ENCODE assay signal across 9 mouse cellular contexts in the genomic region with DNA sequence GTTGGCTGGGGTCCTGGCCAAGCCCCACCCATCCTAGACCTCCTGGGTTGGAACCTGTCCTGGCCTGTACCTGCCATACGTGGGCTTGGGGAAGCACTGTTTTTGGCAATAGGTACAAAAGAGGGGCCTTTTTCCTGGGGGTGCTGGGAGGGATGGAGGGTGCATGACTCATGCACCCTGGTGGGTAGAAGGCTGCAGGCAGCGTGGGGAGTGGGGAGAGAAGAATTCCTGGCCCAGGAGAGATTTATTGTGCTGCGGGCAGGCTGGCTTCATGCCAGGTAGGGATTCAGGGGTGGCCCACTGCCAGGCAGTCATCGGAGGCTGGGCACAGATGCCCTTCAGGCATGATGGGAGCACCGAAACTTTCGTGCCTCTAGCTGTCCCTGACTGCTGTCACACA. TPM values are rescaled to one million over a fixed set of nuclear protein-coding genes. Genes with fewer than 3 reads are reported as not detected.
A peak's percentile ranks its signal among the peaks of the same experiment; 100 is the strongest.
DNase-seq lines count a peak whose midpoint lies in the region; ATAC-seq lines count a peak whose summit lies in the region.
"Had no signal": no experiment of that assay in that cellular context is flagged by ENCODE, and none has a peak within 500 bp of the region (broad histone marks: within the 10 kb centered on the region; RNA-seq: fewer than 3 reads in every experiment).

No protein-coding gene starts in this region.

- H3K9me3 ChIP-seq in limb, embryonic 13.5 days = no peaks in the 10 kb centered on the region
- H3K9me3 ChIP-seq in limb, embryonic 10.5 days (replicated peaks) = no peaks in the 10 kb centered on the region
- H3K9me3 ChIP-seq in intestine, embryonic 15.5 days = no peaks in the 10 kb centered on the region

- peaks cover 15% of the 10 kb centered on the region for H3K4me1 ChIP-seq in limb, embryonic 13.5 days
- 0 out of 2 replicates have a peak, but pooled peaks cover 9% of the 10 kb centered on the region for H3K4me1 ChIP-seq in limb, embryonic 10.5 days
- peaks cover 15% of the 10 kb centered on the region for H3K4me1 ChIP-seq in intestine, embryonic 15.5 days (replicated peaks)

- 0 out of 2 replicates have a peak overlapping the region, but pooled peaks have one; percentile 7 for H3K4me2 ChIP-seq in limb, embryonic 13.5 days (replicated peaks)
- no peak overlapping the region for H3K4me2 ChIP-seq in intestine, embryonic 15.5 days (replicated peaks)

- ATAC-seq in limb, embryonic 13.5 days (ENCODE audit: low FRiP score, low read depth) = no peak
- peak; percentile 64 for ATAC-seq in intestine, embryonic 15.5 days

- no peaks in the 10 kb centered on the region for H3K36me3 ChIP-seq in limb, embryonic 13.5 days
- H3K36me3 ChIP-seq in limb, embryonic 10.5 days = no peaks in the 10 kb centered on the region
- H3K36me3 ChIP-seq in intestine, embryonic 15.5 days = no peaks in the 10 kb centered on the region

- H3K27ac ChIP-seq in limb, embryonic 13.5 days = no peak overlapping the region
- no peak overlapping the region for H3K27ac ChIP-seq in limb, embryonic 10.5 days
- H3K27ac ChIP-seq in intestine, embryonic 15.5 days = 0 out of 2 replicates have a peak overlapping the region, but pooled peaks have one; percentile 2

- H3K27me3 ChIP-seq in limb, embryonic 13.5 days = no peaks in the 10 kb centered on the region
- no peaks in the 10 kb centered on the region for H3K27me3 ChIP-seq in limb, embryonic 10.5 days (ENCODE audit: low read depth, poor library complexity, severe bottlenecking)
- no peaks in the 10 kb centered on the region for H3K27me3 ChIP-seq in intestine, embryonic 15.5 days (replicated peaks)

- WGBS in limb, embryonic 13.5 days = 34% methylated on average over 6 of the region's 6 CpGs
- 76% methylated on average over 6 of the region's 6 CpGs for WGBS in limb, embryonic 10.5 days
- WGBS in intestine, embryonic 15.5 days = 40% methylated on average over 6 of the region's 6 CpGs

- peak overlapping the region; percentile 43; the same call in 1 of the 2 replicates for H3K9ac ChIP-seq in limb, embryonic 13.5 days
- no peak overlapping the region for H3K9ac ChIP-seq in intestine, embryonic 15.5 days

- no peak for DNase-seq in limb, embryonic 10.5 days (ENCODE audit: low spot score)
- DNase-seq in MN1 (ENCODE audit: low spot score) = peak; percentile 85
- DNase-seq in adrenal gland, postnatal 10 days = peak; percentile 85
- DNase-seq in layer of hippocampus, adult 9-11 months = no peak
- DNase-seq in frontal cortex, postnatal 14 days (ENCODE audit: low spot score in 2 of 2) = no peak

- H3K4me3 ChIP-seq in limb, embryonic 13.5 days = no peak overlapping the region
- no peak overlapping the region for H3K4me3 ChIP-seq in limb, embryonic 10.5 days
- no peak overlapping the region for H3K4me3 ChIP-seq in intestine, embryonic 15.5 days (replicated peaks)

RNA-seq across cellular contexts. Expression of gene 1700013G24Rik, which starts 4.9 kb away (rescaled TPM):
- 0.18 TPM in 1 of 2 replicates, not detected in the other for polyA plus RNA-seq in limb, embryonic 13.5 days (2015; fragmentation: Nextera tagmentation; extraction: Ambion mirVana)
- polyA plus RNA-seq in limb, embryonic 10.5 days (2016; fragmentation: Nextera tagmentation; extraction: Ambion mirVana) = not detected in 2 replicates
- not detected for total RNA-seq in adrenal gland, postnatal 10 days (2021)
- not detected in 2 replicates for polyA plus RNA-seq in intestine, embryonic 15.5 days (2015; fragmentation: Nextera tagmentation; extraction: Ambion mirVana)
- total RNA-seq: left cerebral cortex, postnatal 14 days had no signal
- polyA plus RNA-seq: spleen, adult 2 months had no signal

RNA-seq across cellular contexts. Expression of gene Cela3b, which starts 17.9 kb away (rescaled TPM):
- polyA plus RNA-seq in limb, embryonic 13.5 days (2015; fragmentation: Nextera tagmentation; extraction: Ambion mirVana) = 0.15 TPM in 1 of 2 replicates, not detected in the other
- not detected in 2 replicates for polyA plus RNA-seq in limb, embryonic 10.5 days (2016; fragmentation: Nextera tagmentation; extraction: Ambion mirVana)
- not detected for total RNA-seq in adrenal gland, postnatal 10 days (2021)
- 74.8 and 281 TPM in 2 replicates for polyA plus RNA-seq in intestine, embryonic 15.5 days (2015; fragmentation: Nextera tagmentation; extraction: Ambion mirVana)
- total RNA-seq: left cerebral cortex, postnatal 14 days had no signal

RNA-seq across cellular contexts. Expression of gene Hspg2, which starts 20.4 kb away (rescaled TPM):
- polyA plus RNA-seq in limb, embryonic 13.5 days (2015; fragmentation: Nextera tagmentation; extraction: Ambion mirVana) = 29.4 and 29.6 TPM in 2 replicates
- 20.8 and 23.3 TPM in 2 replicates for polyA plus RNA-seq in limb, embryonic 10.5 days (2016; fragmentation: Nextera tagmentation; extraction: Ambion mirVana)
- 100 to 1,000 TPM; 191 to 264 TPM for total RNA-seq in adrenal gland, postnatal 10 days (2021)
- 20.9 and 23.0 TPM in 2 replicates for polyA plus RNA-seq in intestine, embryonic 15.5 days (2015; fragmentation: Nextera tagmentation; extraction: Ambion mirVana)

RNA-seq across cellular contexts. Expression of gene Cela3a, which starts 38.6 kb away (rescaled TPM):
- not detected in 2 replicates for polyA plus RNA-seq in limb, embryonic 13.5 days (2015; fragmentation: Nextera tagmentation; extraction: Ambion mirVana)
- polyA plus RNA-seq in limb, embryonic 10.5 days (2016; fragmentation: Nextera tagmentation; extraction: Ambion mirVana) = not detected in 2 replicates
- not detected for total RNA-seq in adrenal gland, postnatal 10 days (2021)
- not detected in 2 replicates for polyA plus RNA-seq in intestine, embryonic 15.5 days (2015; fragmentation: Nextera tagmentation; extraction: Ambion mirVana)
- total RNA-seq: left cerebral cortex, postnatal 14 days had no signal

Comparison
In these comparisons a context has a peak if more than half of its experiments do, and no peak if none do; other contexts are left out.
1. DNase-seq: peak in MN1 (single experiment) and adrenal gland, postnatal 10 days (single experiment); none in limb, embryonic 10.5 days (single experiment), layer of hippocampus, adult 9-11 months (single experiment) and frontal cortex, postnatal 14 days (0 of 2).
2. RNA of gene Cela3b, which starts 17.9 kb away (polyA plus RNA-seq): 74.8 to 281 TPM in intestine, embryonic 15.5 days; 0.15 TPM in limb, embryonic 13.5 days and not detected in limb, embryonic 10.5 days; every median in the first group is over 10 times any median in the second.